Mouse (Mus musculus) CH12.LX (cell line): ENCODE measurements around the gene Psmb1. TPM values are rescaled to one million over a fixed set of nuclear protein-coding genes. Genes with fewer than 3 reads are reported as not detected.

ENCODE experiments used
- DNase-seq: peaks from one replicate; pipeline ENCODE4 v3.0.0-alpha.2; 2013; ENCODE audit errors: extremely low read depth
- H3K27ac ChIP-seq: 2 replicates; pipeline ENCODE4 v1.5.1; 2012; ENCODE audit warnings: low read depth, mild to moderate bottlenecking, control low read depth, moderate library complexity; ENCODE audit not compliant: insufficient read depth
- H3K27me3 ChIP-seq: replicated peaks from 2 replicates; pipeline ENCODE3; 2012; ENCODE audit warnings: inconsistent platforms
- H3K36me3 ChIP-seq, 2 experiments: replicated peaks in 1 of 2; 2 replicates each; pipeline versions ENCODE3 to v1.6.1; 2012; ENCODE audit warnings: inconsistent platforms in 1 of 2, low read length in 1 of 2, mild to moderate bottlenecking in 1 of 2, mixed read lengths in 1 of 2, moderate library complexity in 1 of 2; ENCODE audit not compliant: control insufficient read depth in 1 of 2, insufficient read depth in 1 of 2
- H3K4me1 ChIP-seq, 2 experiments: 2 replicates each; pipeline ENCODE4 v1.6.1; 2012; ENCODE audit warnings: inconsistent platforms in 1 of 2, moderate library complexity in 1 of 2; ENCODE audit not compliant: insufficient read depth in 2 of 2, control insufficient read depth in 1 of 2
- H3K4me2 ChIP-seq: 2 replicates; pipeline ENCODE4 v1.6.1; 2012; ENCODE audit warnings: low read depth, mild to moderate bottlenecking, control low read depth; ENCODE audit not compliant: poor library complexity, insufficient read depth, severe bottlenecking
- H3K4me3 ChIP-seq, 3 experiments: fragments of 150-350 bp in 1 of 3; sonication (generic) in 1 of 3; replicated peaks in 1 of 3; 2 replicates each; pipeline versions ENCODE3 to v1.5.1; 2011 to 2012; ENCODE audit warnings: low read depth in 2 of 3, low read length in 2 of 3, mild to moderate bottlenecking in 2 of 3, moderate library complexity in 2 of 3, control low read depth in 1 of 3, improper control_type of control experiment in 1 of 3, inconsistent platforms in 1 of 3, mixed read lengths in 1 of 3; ENCODE audit not compliant: poor library complexity in 1 of 3
- H3K79me2 ChIP-seq: replicated peaks from 2 replicates; pipeline ENCODE4 v1.6.1; 2012; ENCODE audit warnings: mild to moderate bottlenecking, moderate library complexity; ENCODE audit not compliant: control insufficient read depth, poor library complexity, insufficient read depth, severe bottlenecking; ENCODE audit errors: extremely low read depth
- H3K9ac ChIP-seq: 2 replicates; pipeline ENCODE4 v1.6.1; 2012; ENCODE audit warnings: low read depth, mild to moderate bottlenecking, control low read depth, moderate library complexity; ENCODE audit not compliant: insufficient read depth
- H3K9me3 ChIP-seq: replicated peaks from 2 replicates; pipeline ENCODE3; 2012; ENCODE audit warnings: low read length, inconsistent platforms, mixed read lengths
- CHD2 ChIP-seq: IDR thresholded peaks from 2 replicates; pipeline ENCODE4 v1.6.1; 2011; ENCODE audit warnings: low read length, improper control_type of control experiment
- EP300 ChIP-seq: IDR thresholded peaks from 2 replicates; pipeline ENCODE4 v1.6.1; 2011; ENCODE audit warnings: low read length, improper control_type of control experiment
- HCFC1 ChIP-seq: IDR thresholded peaks from 2 replicates; pipeline ENCODE4 v1.6.1; 2012; ENCODE audit warnings: low read depth, mild to moderate bottlenecking, inconsistent platforms, low read length, improper control_type of control experiment
- JUND ChIP-seq: conservative IDR thresholded peaks from 2 replicates; pipeline ENCODE4 v1.6.1; 2011; ENCODE audit warnings: low read depth, low read length, improper control_type of control experiment
- KAT2A ChIP-seq: IDR thresholded peaks from 2 replicates; pipeline ENCODE4 v1.6.1; 2012; ENCODE audit warnings: low read length, improper control_type of control experiment, inconsistent platforms; ENCODE audit not compliant: insufficient replicate concordance
- MAX ChIP-seq: IDR thresholded peaks from 2 replicates; pipeline ENCODE4 v1.6.1; 2011; ENCODE audit warnings: low read length, improper control_type of control experiment
- MAZ ChIP-seq: IDR thresholded peaks from 2 replicates; pipeline ENCODE4 v1.6.1; 2012; ENCODE audit warnings: low read depth, mild to moderate bottlenecking, inconsistent platforms, low read length, improper control_type of control experiment, moderate library complexity
- MEF2A ChIP-seq: IDR thresholded peaks from 2 replicates; pipeline ENCODE4 v1.6.1; 2014; ENCODE audit warnings: low read depth, mild to moderate bottlenecking, inconsistent platforms, low read length, improper control_type of control experiment, borderline replicate concordance
- MXI1 ChIP-seq: IDR thresholded peaks from 2 replicates; pipeline ENCODE4 v1.6.1; 2011; ENCODE audit warnings: mild to moderate bottlenecking, low read depth, low read length, improper control_type of control experiment
- MYC ChIP-seq: IDR thresholded peaks from 2 replicates; pipeline ENCODE4 v1.6.1; 2011; ENCODE audit warnings: low read depth, mild to moderate bottlenecking, improper control_type of control experiment, low read length
- PAX5 ChIP-seq: IDR thresholded peaks from 2 replicates; pipeline ENCODE4 v1.6.1; 2012; ENCODE audit warnings: low read length, inconsistent platforms, mixed read lengths
- POLR2A ChIP-seq: IDR thresholded peaks from 2 replicates; pipeline ENCODE4 v1.6.1; 2011; ENCODE audit warnings: low read depth, mild to moderate bottlenecking, improper control_type of control experiment, low read length
- SIN3A ChIP-seq: IDR thresholded peaks from 2 replicates; pipeline ENCODE4 v1.6.1; 2012; ENCODE audit warnings: low read length, improper control_type of control experiment, inconsistent platforms
- TBP ChIP-seq: conservative IDR thresholded peaks from 2 replicates; pipeline ENCODE4 v1.6.1; 2011; ENCODE audit warnings: low read depth, low read length, improper control_type of control experiment
- UBTF ChIP-seq: IDR thresholded peaks from 2 replicates; pipeline ENCODE4 v1.6.1; 2012; ENCODE audit warnings: low read depth, mild to moderate bottlenecking, inconsistent platforms, low read length, improper control_type of control experiment, moderate library complexity
- USF1 ChIP-seq: IDR thresholded peaks from 2 replicates; pipeline ENCODE4 v1.6.1; 2014; ENCODE audit warnings: low read depth, mild to moderate bottlenecking, inconsistent platforms, low read length, improper control_type of control experiment
- ZC3H11A ChIP-seq: IDR thresholded peaks from 2 replicates; pipeline ENCODE4 v1.6.1; 2012; ENCODE audit warnings: low read depth, mild to moderate bottlenecking, inconsistent platforms, low read length, improper control_type of control experiment
- ZKSCAN1 ChIP-seq: IDR thresholded peaks from 2 replicates; pipeline ENCODE4 v1.6.1; 2012; ENCODE audit warnings: low read depth, inconsistent platforms, low read length, improper control_type of control experiment, borderline replicate concordance
- ZNF384 ChIP-seq: IDR thresholded peaks from 2 replicates; pipeline ENCODE4 v1.6.1; 2012; ENCODE audit warnings: low read depth, low read length, improper control_type of control experiment, inconsistent platforms
- dilution Hi-C: fragments of 300-500 bp; cut with MboI; formaldehyde crosslinking; loops from 2 replicates; pipeline ENCODE4 v1.14.3; 2020; ENCODE audit warnings: low sequenced_read_pairs; ENCODE audit not compliant: extremely low pct_unique_long_range_greater_than_20kb, extremely low pct_ligation_motif_present
- in situ Hi-C: fragments of 300-500 bp; cut with MboI; formaldehyde crosslinking; loops from 3 replicates; pipeline ENCODE4 v1.14.3; 2019; ENCODE audit warnings: low sequenced_read_pairs, low pct_ligation_motif_present, low pct_unique_long_range_greater_than_20kb, mixed read lengths
- polyA plus RNA-seq: library from polyadenylated mRNA; unstranded; fragments of >175 nt; gene quantifications from 2 replicates; pipeline ENCODE4 v1.2.1, GENCODE M21; 2012; ENCODE audit warnings: low read depth; ENCODE audit not compliant: insufficient read length
- total RNA-seq, 2 experiments: library from RNA; depleted of rRNA; stranded (reverse); fragments of 300-350 nt in 1 of 2; fragments of >200 nt in 1 of 2; gene quantifications; 2 replicates each; pipeline ENCODE4 v1.2.3; 2012 to 2014

Psmb1 gene
- total and polyA plus RNA-seq, 3 experiments = 186 to 416 (median 212) TPM

DNA sequence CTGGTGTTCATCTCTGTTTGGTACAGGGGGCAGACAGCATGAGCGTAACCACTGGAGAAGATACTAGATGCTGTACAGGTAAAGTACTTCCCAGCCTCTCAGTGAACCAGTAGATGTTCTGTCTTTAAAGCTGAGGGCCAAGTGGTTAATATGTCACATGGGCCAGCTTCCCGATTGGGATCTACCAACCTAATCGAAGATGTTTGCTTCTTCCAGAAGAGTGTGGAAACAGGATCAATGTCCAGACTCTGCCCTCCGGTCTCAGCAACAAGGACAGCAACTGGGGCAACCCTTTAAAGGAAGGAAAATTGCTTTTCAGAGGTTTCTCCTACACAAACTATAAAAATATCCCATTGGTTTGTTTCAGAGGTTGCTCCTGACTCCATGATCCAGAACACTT lies 68.0 kb downstream of the Psmb1 start:
- in situ Hi-C loops = no loop called here
- DNase-seq = no peak
- H3K4me1 ChIP-seq = peaks cover 19 to 38% of the 10 kb centered on the region in 2 experiments

DNA sequence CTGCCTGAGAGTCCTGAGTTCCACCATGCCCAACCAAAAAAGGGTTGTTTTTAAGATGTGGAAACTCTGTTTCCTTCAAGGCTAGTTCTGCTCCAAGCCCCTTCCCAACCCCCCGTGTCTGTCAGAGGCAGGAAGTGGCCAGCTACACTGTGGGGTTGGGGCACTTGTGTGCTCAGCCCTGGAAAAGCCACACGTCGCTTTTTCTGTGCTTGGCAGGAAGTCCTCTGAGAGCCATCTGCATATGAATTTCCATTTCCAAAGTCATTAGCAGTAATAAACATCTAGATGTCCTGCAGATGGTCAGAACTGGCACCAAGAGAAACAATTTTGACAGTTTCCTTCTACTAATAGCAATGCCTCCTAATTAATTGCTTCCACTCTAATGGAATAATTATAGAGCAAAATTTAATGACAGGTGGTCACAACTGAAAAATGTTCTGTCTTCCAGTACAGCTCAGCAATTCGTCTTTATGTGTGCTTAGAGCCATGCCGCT lies 68.5 kb downstream of the Psmb1 start:
- dilution Hi-C loops = no loop called here
- peaks cover 37 to 70% of the 10 kb centered on the region in 2 experiments for H3K36me3 ChIP-seq
- no peak for TF ChIP-seq HCFC1
- TF ChIP-seq UBTF = no peak
- no peak for TF ChIP-seq JUND
- TF ChIP-seq EP300 = peak; percentile 26; the same call in 1 of the 2 replicates
- TF ChIP-seq MYC = 0 out of 2 replicates have a peak, but pooled peaks have one; percentile 20
- peak; percentile 27; the same call in 1 of the 2 replicates for TF ChIP-seq MEF2A
- TF ChIP-seq USF1 = no peak

More for the DNA sequence above, 68.0 kb downstream of the Psmb1 start:
- Histone ChIP-seq H3K9ac (no peak overlapping the region), H3K4me3 (no peak overlapping the region), H3K36me3 (peaks cover 35 to 67% of the 10 kb centered on the region in 2 experiments), H3K27ac (no peak overlapping the region), H3K9me3 (no peaks in the 10 kb centered on the region), H3K4me2 (no peak overlapping the region), H3K27me3 (no peaks in the 10 kb centered on the region), H3K79me2 (no peaks in the 10 kb centered on the region)
- no peak for TF ChIP-seq MAZ
- no peak for TF ChIP-seq MEF2A
- TF ChIP-seq ZNF384 = no peak
- TF ChIP-seq EP300 = no peak
- no peak for TF ChIP-seq TBP
- no peak for TF ChIP-seq CHD2
- no peak for TF ChIP-seq KAT2A
- no peak for TF ChIP-seq MXI1
- TF ChIP-seq POLR2A = no peak
- TF ChIP-seq HCFC1 = no peak
- no peak for TF ChIP-seq MAX
- no peak for TF ChIP-seq ZKSCAN1
- TF ChIP-seq SIN3A = no peak
- no peak for TF ChIP-seq ZC3H11A
- TF ChIP-seq USF1 = no peak
- TF ChIP-seq PAX5 = no peak
- dilution Hi-C loops = no loop called here

More for the DNA sequence above, 68.5 kb downstream of the Psmb1 start:
- in situ Hi-C loops = no loop called here
- Histone ChIP-seq H3K27ac (peak overlapping the region; percentile 41; the same call in 1 of the 2 replicates), H3K4me3 (no peak overlapping the region), H3K9ac (0 out of 2 replicates have a peak overlapping the region, but pooled peaks have one; percentile 3), H3K4me2 (no peak overlapping the region), H3K9me3 (no peaks in the 10 kb centered on the region), H3K79me2 (no peaks in the 10 kb centered on the region), H3K27me3 (no peaks in the 10 kb centered on the region), H3K4me1 (peaks cover 19 to 38% of the 10 kb centered on the region in 2 experiments)
- DNase-seq = peak; percentile 51
